Mouse (Mus musculus): Measurements from ENCODE around the gene Aacs. TPM values are rescaled to one million over a fixed set of nuclear protein-coding genes. Genes with fewer than 3 reads are reported as not detected.

Aacs gene
- total and polyA plus RNA-seq, 3 experiments: 32.8 to 79.5 TPM; not detected in 1

DNA sequence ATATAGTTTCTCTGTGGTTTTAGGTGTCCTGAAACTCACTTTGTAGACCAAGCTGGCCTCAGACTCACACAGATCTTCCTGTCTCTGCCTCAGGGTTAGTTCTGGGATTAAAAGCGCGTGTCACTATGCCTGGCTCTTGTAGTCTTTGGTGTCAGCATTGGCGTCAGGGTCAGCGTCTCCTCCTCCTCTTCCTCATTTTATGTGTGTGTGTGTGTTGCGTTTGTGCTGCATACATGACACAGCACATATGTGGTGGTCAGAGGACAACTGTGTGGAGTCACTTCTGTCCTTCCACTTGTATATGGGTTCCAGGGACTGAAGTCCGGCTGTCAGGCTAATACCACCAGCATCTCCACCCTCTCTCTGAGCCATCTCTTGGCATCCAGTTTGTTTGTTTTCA lies 25.9 kb downstream of the Aacs start:
- Histone ChIP-seq H3K9me3 (replicated peaks; ENCODE audit: insufficient read depth, low read length) (no peaks in the 10 kb centered on the region), H3K36me3 (ENCODE audit: control insufficient read depth in 1 of 2, insufficient read depth in 2 of 2, low read length in 2 of 2) (no peaks in the 10 kb centered on the region; a peak in 2 of 4 replicates), H3K27me3 (ENCODE audit: control insufficient read depth in 1 of 2, insufficient read depth in 2 of 2, low read length in 2 of 2) (no peaks in the 10 kb centered on the region), H3K9ac (ENCODE audit: control insufficient read depth, low read depth, low read length, poor library complexity, severe bottlenecking) (no peak overlapping the region), H3K79me2 (ENCODE audit: control insufficient read depth, insufficient read depth, low read length, poor library complexity) (no peaks in the 10 kb centered on the region), H3K4me1 (ENCODE audit: control insufficient read depth in 1 of 2, insufficient read depth in 2 of 2, low read length in 2 of 2) (no peaks in the 10 kb centered on the region), H3K27ac (ENCODE audit: control insufficient read depth, low read depth, low read length) (no peak overlapping the region), H3K4me3 (ENCODE audit: control insufficient read depth in 1 of 2, insufficient read depth in 1 of 2, low read depth in 2 of 2, low read length in 2 of 2) (no peak overlapping the region)
- DNase-seq (ENCODE audit: low read depth, low spot score): no peak
- TF ChIP-seq MEF2A (IDR thresholded peaks at IDR 0.05; ENCODE audit: extremely low read depth, insufficient replicate concordance, low read depth, low read length, poor library complexity, severe bottlenecking) (no peak), JUND (IDR thresholded peaks at IDR 0.05; ENCODE audit: low read depth, low read length) (no peak), POLR2AphosphoS2 (IDR thresholded peaks at IDR 0.05; ENCODE audit: low read length) (no peak), BHLHE40 (IDR thresholded peaks at IDR 0.05; ENCODE audit: borderline replicate concordance, low read depth, low read length) (no peak), ELF1 (IDR thresholded peaks at IDR 0.05; ENCODE audit: low read depth, low read length) (no peak), SIN3A (IDR thresholded peaks at IDR 0.05; ENCODE audit: low read length) (no peak)

DNA sequence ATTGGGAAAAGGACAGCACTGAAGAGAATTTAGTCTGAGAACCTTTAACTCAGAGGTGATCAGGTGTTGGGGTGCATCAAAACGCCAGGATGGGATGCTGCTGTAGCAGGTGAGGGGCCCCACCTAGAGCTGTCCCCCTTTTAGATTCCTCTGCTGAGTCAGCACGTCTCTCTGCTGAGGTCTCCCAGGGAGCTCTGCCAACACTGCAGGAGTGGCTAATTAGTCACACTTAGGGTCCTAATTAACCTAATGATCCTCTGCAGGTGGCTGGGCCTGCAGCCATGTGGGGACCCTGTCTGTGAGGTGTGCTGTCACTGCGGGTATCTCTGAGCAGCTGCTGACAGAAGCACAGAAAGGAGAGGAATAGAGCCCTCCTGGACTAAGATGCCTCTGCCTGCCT lies 26.6 kb downstream of the Aacs start:
- DNase-seq (ENCODE audit: low read depth, low spot score): no peak
- Histone ChIP-seq H3K9ac (ENCODE audit: control insufficient read depth, low read depth, low read length, poor library complexity, severe bottlenecking) (no peak overlapping the region), H3K9me3 (replicated peaks; ENCODE audit: insufficient read depth, low read length) (no peaks in the 10 kb centered on the region), H3K36me3 (ENCODE audit: control insufficient read depth in 1 of 2, insufficient read depth in 2 of 2, low read length in 2 of 2) (peaks cover 0 to 2% of the 10 kb centered on the region in 2 experiments; a peak in 2 of 4 replicates), H3K27ac (ENCODE audit: control insufficient read depth, low read depth, low read length) (no peak overlapping the region), H3K4me1 (ENCODE audit: control insufficient read depth in 1 of 2, insufficient read depth in 2 of 2, low read length in 2 of 2) (no peaks in the 10 kb centered on the region), H3K79me2 (ENCODE audit: control insufficient read depth, insufficient read depth, low read length, poor library complexity) (no peaks in the 10 kb centered on the region), H3K4me3 (ENCODE audit: control insufficient read depth in 1 of 2, insufficient read depth in 1 of 2, low read depth in 2 of 2, low read length in 2 of 2) (no peak overlapping the region), H3K27me3 (ENCODE audit: control insufficient read depth in 1 of 2, insufficient read depth in 2 of 2, low read length in 2 of 2) (no peaks in the 10 kb centered on the region)
- no peak for TF ChIP-seq ELF1 (IDR thresholded peaks at IDR 0.05; ENCODE audit: low read depth, low read length)
- peak; percentile 24; the same call in 1 of the 2 replicates for TF ChIP-seq MAFK (IDR thresholded peaks at IDR 0.05; ENCODE audit: borderline replicate concordance, low read depth, low read length)
- no peak for TF ChIP-seq GABPA (IDR thresholded peaks at IDR 0.05; ENCODE audit: low read depth, low read length)

DNA sequence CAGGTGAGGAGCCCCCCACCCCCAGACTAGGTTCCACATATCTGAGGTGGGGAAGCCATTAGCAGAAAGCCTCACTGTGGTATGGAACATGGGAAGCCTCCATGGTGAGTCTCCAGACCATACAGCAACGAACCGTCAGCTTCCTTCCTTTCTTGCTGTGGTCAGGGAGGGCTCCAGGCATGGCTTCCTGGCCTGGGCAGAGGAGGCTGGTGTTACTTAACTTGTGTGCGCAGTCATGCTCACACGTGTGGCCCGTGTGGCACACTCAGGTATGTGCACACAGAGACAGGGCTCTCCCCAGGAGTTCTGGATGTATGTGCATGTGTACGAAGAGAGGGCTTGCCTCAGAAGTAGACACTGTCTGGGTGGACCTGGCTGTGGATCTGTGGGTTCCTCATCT lies 28.0 kb downstream of the Aacs start:
- Histone ChIP-seq H3K27ac (ENCODE audit: control insufficient read depth, low read depth, low read length) (no peak overlapping the region), H3K4me3 (ENCODE audit: control insufficient read depth in 1 of 2, insufficient read depth in 1 of 2, low read depth in 2 of 2, low read length in 2 of 2) (no peak overlapping the region)

More for the DNA sequence above, 28.0 kb downstream of the Aacs start:
- Histone ChIP-seq H3K9ac (ENCODE audit: control insufficient read depth, low read depth, low read length, poor library complexity, severe bottlenecking) (no peak overlapping the region), H3K27me3 (ENCODE audit: control insufficient read depth in 1 of 2, insufficient read depth in 2 of 2, low read length in 2 of 2) (no peaks in the 10 kb centered on the region), H3K36me3 (ENCODE audit: control insufficient read depth in 1 of 2, insufficient read depth in 2 of 2, low read length in 2 of 2) (peaks cover 0 to 2% of the 10 kb centered on the region in 2 experiments; a peak in 2 of 4 replicates), H3K79me2 (ENCODE audit: control insufficient read depth, insufficient read depth, low read length, poor library complexity) (no peaks in the 10 kb centered on the region), H3K9me3 (replicated peaks; ENCODE audit: insufficient read depth, low read length) (no peaks in the 10 kb centered on the region), H3K4me1 (ENCODE audit: control insufficient read depth in 1 of 2, insufficient read depth in 2 of 2, low read length in 2 of 2) (no peaks in the 10 kb centered on the region)
- TF ChIP-seq MAX (IDR thresholded peaks at IDR 0.05; ENCODE audit: low read length): no peak
- no peak for TF ChIP-seq ZNF384 (IDR thresholded peaks at IDR 0.05; ENCODE audit: low read depth, low read length)
- TF ChIP-seq NRF1 (IDR thresholded peaks at IDR 0.05; ENCODE audit: insufficient read depth, low read depth, low read length, poor library complexity, severe bottlenecking): no peak
- no peak for TF ChIP-seq ZC3H11A (IDR thresholded peaks at IDR 0.05; ENCODE audit: low read depth, low read length)
- no peak for TF ChIP-seq USF2 (IDR thresholded peaks at IDR 0.05; ENCODE audit: borderline replicate concordance in 1 of 2, insufficient read depth in 1 of 2, low read depth in 1 of 2, low read length in 2 of 2)
- TF ChIP-seq TCF12 (IDR thresholded peaks at IDR 0.05; ENCODE audit: low read depth, low read length): no peak
- TF ChIP-seq TBP (IDR thresholded peaks at IDR 0.05; ENCODE audit: low read depth, low read length): no peak
- no peak for TF ChIP-seq UBTF (IDR thresholded peaks at IDR 0.05; ENCODE audit: borderline replicate concordance, insufficient read depth, low read depth, low read length)
- TF ChIP-seq SMC3 (IDR thresholded peaks at IDR 0.05; ENCODE audit: low read depth, low read length): no peak
- no peak for TF ChIP-seq POLR2A (IDR thresholded peaks at IDR 0.05; ENCODE audit: control insufficient read depth in 1 of 2, insufficient read depth in 1 of 2, low read depth in 1 of 2, low read length in 2 of 2, poor library complexity in 1 of 2)
- no peak for TF ChIP-seq MYB (IDR thresholded peaks at IDR 0.05; ENCODE audit: low read depth, low read length)
- no peak for TF ChIP-seq SIN3A (IDR thresholded peaks at IDR 0.05; ENCODE audit: low read length)
- TF ChIP-seq MEF2A (IDR thresholded peaks at IDR 0.05; ENCODE audit: extremely low read depth, insufficient replicate concordance, low read depth, low read length, poor library complexity, severe bottlenecking): no peak
- TF ChIP-seq ZMIZ1 (IDR thresholded peaks at IDR 0.05; ENCODE audit: low read depth, low read length): no peak
- no peak for TF ChIP-seq RCOR1 (IDR thresholded peaks at IDR 0.05; ENCODE audit: low read depth, low read length)
- TF ChIP-seq USF1 (IDR thresholded peaks at IDR 0.05; ENCODE audit: low read depth, low read length): no peak
- no peak for TF ChIP-seq EP300 (IDR thresholded peaks at IDR 0.05; ENCODE audit: low read depth in 1 of 2, low read length in 2 of 2)
- no peak for DNase-seq (ENCODE audit: low read depth, low spot score)
